Mouse (Mus musculus) E14TG2a.4 (cell line): ENCODE results near the gene Ctla4.

Experiments
- CTCF ChIP-seq: conservative IDR thresholded peaks from 2 replicates; pipeline ENCODE4 v1.5.1; 2014; ENCODE audit warnings: low read length
- NANOG ChIP-seq: IDR thresholded peaks from 2 replicates; pipeline ENCODE4 v1.6.1; 2014; ENCODE audit warnings: borderline replicate concordance, low read length, mixed read lengths
- POU5F1 ChIP-seq: IDR thresholded peaks from 2 replicates; pipeline ENCODE4 v1.6.1; 2014; ENCODE audit warnings: low read length, borderline replicate concordance

- TF ChIP-seq CTCF: no peak
- no peak for TF ChIP-seq NANOG
- TF ChIP-seq POU5F1: no peak
Measured at GRCm38 (mm10) chr1:60862951-60863461, 23.8 kb upstream of the Ctla4 start.
